Mouse (Mus musculus) midbrain, embryonic 11.5 days (tissue): ENCODE measurements around the gene Hyal2. TPM values are rescaled to one million over a fixed set of nuclear protein-coding genes. Genes with fewer than 3 reads are reported as not detected.
"Not testable (repeated sequence)": the region's sequence is repeated elsewhere in the genome, so short reads cannot be mapped to it uniquely, and the experiment has no call there.

ENCODE experiments used
- ATAC-seq: fragments of 200-750 bp; cut with Nextera tagmentation; 2 replicates; pipeline ENCODE4 v1.8.0; 2017; ENCODE audit warnings: moderate TSS enrichment, moderate library complexity; ENCODE audit not compliant: low FRiP score
- DNase-seq: peaks from one replicate; pipeline ENCODE4 v3.0.0; 2015; ENCODE audit warnings: low spot score; ENCODE audit errors: missing footprints
- H3K27ac ChIP-seq: fragments of 300-500 bp; sonication (generic); 2 replicates; pipeline ENCODE4 v1.5.1; 2014; ENCODE audit warnings: low read depth, low read length
- H3K27me3 ChIP-seq: fragments of 300-500 bp; sonication (generic); 2 replicates; pipeline ENCODE4 v1.6.1; 2014; ENCODE audit warnings: mild to moderate bottlenecking, low read length, moderate library complexity, mixed read lengths; ENCODE audit not compliant: control insufficient read depth, insufficient read depth
- H3K36me3 ChIP-seq: fragments of 300-500 bp; sonication (generic); 2 replicates; pipeline ENCODE4 v1.6.1; 2014; ENCODE audit warnings: mild to moderate bottlenecking, low read length, moderate library complexity, mixed read lengths; ENCODE audit not compliant: control insufficient read depth, insufficient read depth
- H3K4me1 ChIP-seq: fragments of 300-500 bp; sonication (generic); 2 replicates; pipeline ENCODE4 v1.6.1; 2014; ENCODE audit warnings: low read length; ENCODE audit not compliant: control insufficient read depth, insufficient read depth
- H3K4me2 ChIP-seq: fragments of 300-500 bp; sonication (generic); 2 replicates; pipeline ENCODE4 v1.6.1; 2014; ENCODE audit warnings: mild to moderate bottlenecking, moderate library complexity
- H3K4me3 ChIP-seq: fragments of 300-500 bp; sonication (generic); 2 replicates; pipeline ENCODE4 v1.5.1; 2014; ENCODE audit warnings: low read depth, low read length
- H3K9ac ChIP-seq: fragments of 300-500 bp; sonication (generic); 2 replicates; pipeline ENCODE4 v1.6.1; 2014; ENCODE audit warnings: low read length
- H3K9me3 ChIP-seq: fragments of 300-500 bp; sonication (generic); 2 replicates; pipeline ENCODE4 v1.6.1; 2016; ENCODE audit warnings: low read length; ENCODE audit not compliant: control insufficient read depth
- WGBS: fragments of 180-500 bp; shearing (Covaris S2); extraction: QIAGEN DNeasy Blood & Tissue Kit; methylation state at CpG from one replicate; pipeline ENCODE4 v1.1.7; 2014; 5-methylcytosine and 5-hydroxymethylcytosine counted together
- polyA plus RNA-seq: library from polyadenylated mRNA; unstranded; fragments of >200 nt; fragmentation: Nextera tagmentation; extraction: Ambion mirVana; gene quantifications from 2 replicates; pipeline ENCODE4 v1.2.1, GENCODE M21; 2014

Hyal2 gene
- polyA plus RNA-seq, 1 experiment from 2014 or later, result 132 TPM

GRCm38 (mm10) chr9:107571534-107572326 is 4.0 kb downstream of the Hyal2 start:
- ATAC-seq, result no peak
- 96% methylated on average over 22 of the region's 22 CpGs for WGBS
- Histone ChIP-seq H3K4me2 (no peak overlapping the region), H3K27ac (no peak overlapping the region), H3K27me3 (no peaks in the 10 kb centered on the region), H3K4me1 (peaks cover 37% of the 10 kb centered on the region), H3K4me3 (0 out of 2 replicates have a peak overlapping the region, but pooled peaks have one; percentile 0), H3K9ac (no peak overlapping the region), H3K9me3 (no peaks in the 10 kb centered on the region; the same call in 1 of the 2 replicates), H3K36me3 (peaks cover 24% of the 10 kb centered on the region)
- no peak for DNase-seq

- H3K4me1 ChIP-seq, result peaks cover 37% of the 10 kb centered on the region
- H3K4me3 ChIP-seq, result no peak overlapping the region
- H3K27me3 ChIP-seq, result no peaks in the 10 kb centered on the region
- no peak for DNase-seq
- H3K27ac ChIP-seq, result no peak overlapping the region
- no peak overlapping the region for H3K9ac ChIP-seq
- H3K36me3 ChIP-seq, result peaks cover 24% of the 10 kb centered on the region
- ATAC-seq, result no peak
- 94% methylated on average over 2 of the region's 2 CpGs for WGBS
- H3K4me2 ChIP-seq, result no peak overlapping the region
- no peaks in the 10 kb centered on the region; the same call in 1 of the 2 replicates for H3K9me3 ChIP-seq
Observed at GRCm38 (mm10) chr9:107572327-107572662, 4.5 kb downstream of the Hyal2 start.

DNA sequence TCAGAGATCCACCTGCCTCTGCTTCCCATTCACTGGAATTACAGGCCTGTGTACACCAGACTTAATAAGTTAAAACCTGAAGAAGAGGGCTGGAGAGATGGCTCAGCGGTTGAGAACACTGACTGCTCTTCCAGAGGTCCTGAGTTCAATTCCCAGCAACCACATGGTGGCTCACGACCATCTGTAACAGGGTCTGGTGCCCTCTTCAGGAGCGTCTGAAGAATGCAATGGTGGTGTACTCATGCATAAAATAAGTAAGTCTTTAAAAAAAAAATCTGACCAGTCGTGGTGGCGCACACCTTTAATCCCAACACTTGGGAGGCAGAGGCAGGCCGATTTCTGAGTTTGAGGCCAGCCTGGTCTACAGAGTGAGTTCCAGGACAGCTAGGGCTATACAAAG is 6.0 kb downstream of the Hyal2 start:
- not testable (repeated sequence) for H3K9me3 ChIP-seq, H3K4me3 ChIP-seq, H3K4me2 ChIP-seq, H3K27ac ChIP-seq, H3K27me3 ChIP-seq, DNase-seq, ATAC-seq, H3K9ac ChIP-seq
- Histone ChIP-seq H3K36me3 (peaks cover 24% of the 10 kb centered on the region), H3K4me1 (peaks cover 29% of the 10 kb centered on the region)
- WGBS, result 80% methylated on average over 6 of the region's 6 CpGs

DNA sequence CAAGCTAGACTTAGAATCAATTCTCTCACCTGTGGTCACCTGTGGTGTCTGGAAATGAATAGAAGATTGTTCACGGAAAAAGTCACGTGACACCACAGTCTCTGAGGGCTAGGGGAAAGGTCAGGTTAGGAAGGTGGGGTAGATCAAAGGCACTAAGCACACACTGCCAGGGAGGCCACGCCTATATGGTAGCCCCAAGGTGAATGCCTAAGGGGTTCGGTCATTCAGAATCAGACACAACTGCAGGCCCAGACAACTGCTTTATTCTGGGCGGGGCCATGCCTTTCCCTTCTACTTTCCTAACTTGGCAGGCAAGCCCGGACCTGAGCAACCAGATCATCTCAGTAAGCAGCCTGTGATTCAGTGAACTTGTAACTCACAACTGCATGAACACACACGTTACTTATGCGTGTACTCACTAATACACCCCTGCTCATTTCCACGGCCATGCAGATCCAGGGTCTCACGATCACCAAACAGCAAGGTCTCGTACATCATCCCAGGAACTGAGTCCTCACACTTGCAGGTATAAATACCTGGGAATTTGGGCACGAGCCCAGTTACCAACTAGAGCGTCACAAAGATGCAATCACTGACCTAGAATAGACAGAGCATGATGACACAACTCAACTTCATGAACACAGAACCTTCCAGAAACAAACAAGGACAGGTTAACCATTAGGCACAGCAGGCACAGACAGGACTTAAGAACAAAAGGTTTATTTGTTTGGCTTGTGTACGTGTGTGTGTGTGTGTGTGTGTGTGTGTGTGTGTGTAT is 8.0 kb downstream of the Hyal2 start:
- DNase-seq (no peak), ATAC-seq (no peak)
- no peak overlapping the region for H3K4me3 ChIP-seq
- no peak overlapping the region for H3K9ac ChIP-seq
- WGBS, result 88% methylated on average over 14 of the region's 14 CpGs
- no peak overlapping the region; the same call in 1 of the 2 replicates for H3K27ac ChIP-seq
- H3K27me3 ChIP-seq, result no peaks in the 10 kb centered on the region
- peaks cover 24% of the 10 kb centered on the region for H3K36me3 ChIP-seq
- no peak overlapping the region for H3K4me2 ChIP-seq
- no peaks in the 10 kb centered on the region; the same call in 1 of the 2 replicates for H3K9me3 ChIP-seq
- H3K4me1 ChIP-seq, result peaks cover 26% of the 10 kb centered on the region

DNA sequence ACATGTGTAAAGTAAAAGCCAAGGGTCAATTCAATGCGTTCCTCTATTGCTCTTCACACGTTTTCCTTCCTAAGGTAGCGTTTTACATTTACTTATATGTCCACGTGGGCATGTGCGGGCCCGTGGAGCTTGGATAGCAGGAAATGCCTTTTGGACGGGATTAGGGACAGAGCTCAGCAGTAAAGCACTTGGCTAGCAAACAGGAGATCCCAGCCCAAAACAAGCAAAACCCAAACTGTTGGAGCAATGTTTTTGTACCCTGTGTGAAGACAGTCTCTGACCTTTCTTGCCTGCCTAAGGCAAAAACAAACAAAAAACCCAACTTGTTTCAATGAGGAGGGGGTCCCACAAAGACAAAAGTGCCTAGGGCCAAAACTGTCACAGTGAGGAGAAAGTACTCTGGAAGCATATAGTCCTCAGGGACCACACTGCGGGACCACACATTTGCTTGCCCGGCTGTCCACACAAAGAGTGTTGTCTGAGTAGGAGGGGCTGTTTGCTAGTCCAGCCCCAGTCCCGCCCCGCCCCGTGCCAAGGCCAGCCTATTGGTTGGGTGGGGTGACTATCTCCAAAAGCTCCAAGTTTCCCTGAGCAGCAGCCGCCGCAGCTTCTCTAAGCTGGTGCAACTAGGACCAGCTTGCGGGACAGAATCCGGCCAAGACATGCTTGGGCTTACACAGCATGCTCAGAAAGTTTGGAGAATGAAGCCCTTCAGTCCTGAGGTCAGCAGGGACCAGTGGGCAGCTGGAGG is 8.8 kb downstream of the Hyal2 start, which contains the start of gene Hyal1:
TSS of gene Hyal1 (plus strand) at position 571 of the 751 bp plus-strand sequence.
- Histone ChIP-seq H3K9ac (peak within 1 kb of the TSS; percentile 36), H3K4me3 (peak within 1 kb of the TSS; percentile 33), H3K4me1 (peaks cover 26% of the 10 kb centered on the region), H3K4me2 (peak within 1 kb of the TSS; percentile 51), H3K36me3 (peaks cover 20% of the 10 kb centered on the region), H3K27ac (peak within 1 kb of the TSS; percentile 20), H3K27me3 (no peaks in the 10 kb centered on the region), H3K9me3 (no peaks in the 10 kb centered on the region; the same call in 1 of the 2 replicates)
- DNase-seq (peak; percentile 93), ATAC-seq (peak; percentile 83)
- WGBS, result 29% methylated on average over 16 of the region's 16 CpGs

- Histone ChIP-seq H3K9me3 (no peaks in the 10 kb centered on the region; the same call in 1 of the 2 replicates), H3K9ac (no peak overlapping the region), H3K4me3 (no peak overlapping the region), H3K36me3 (peaks cover 6% of the 10 kb centered on the region), H3K4me1 (peaks cover 24% of the 10 kb centered on the region), H3K27ac (no peak overlapping the region), H3K27me3 (no peaks in the 10 kb centered on the region), H3K4me2 (no peak overlapping the region)
- 92% methylated on average over 10 of the region's 10 CpGs for WGBS
- DNase-seq, result no peak
- ATAC-seq, result no peak
Observed at GRCm38 (mm10) chr9:107577871-107578270, 10.1 kb downstream of the Hyal2 start.

DNA sequence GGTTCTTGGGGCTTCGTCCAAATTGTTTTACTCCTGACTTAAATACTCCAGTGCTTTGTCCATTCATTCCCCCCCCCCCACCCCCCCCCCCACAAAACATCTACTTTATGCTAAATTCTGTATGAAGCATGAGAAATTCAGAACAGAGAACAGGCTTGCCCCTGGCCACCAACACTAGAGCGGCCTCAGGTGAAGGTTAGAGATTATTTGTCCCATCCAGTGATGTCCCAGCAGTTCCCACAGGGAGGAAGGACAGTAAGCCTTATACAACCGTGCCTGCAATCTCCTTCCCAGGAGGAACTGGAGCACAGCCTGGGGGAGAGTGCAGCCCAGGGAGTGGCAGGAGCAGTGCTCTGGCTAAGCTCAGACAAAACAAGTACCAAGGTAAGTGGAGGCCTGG is 10.8 kb downstream of the Hyal2 start, which contains the start of gene Naa80:
TSS of gene Naa80 (plus strand) at position 301 of the 400 bp plus-strand sequence.
- 85% methylated on average over 3 of the region's 3 CpGs for WGBS
- H3K4me3 ChIP-seq, result no peak within 1 kb of the TSS
- H3K4me1 ChIP-seq, result peaks cover 24% of the 10 kb centered on the region
- no peak within 1 kb of the TSS for H3K9ac ChIP-seq
- H3K27me3 ChIP-seq, result no peaks in the 10 kb centered on the region
- no peak within 1 kb of the TSS for H3K27ac ChIP-seq
- H3K9me3 ChIP-seq, result no peaks in the 10 kb centered on the region; the same call in 1 of the 2 replicates
- H3K4me2 ChIP-seq, result no peak within 1 kb of the TSS
- DNase-seq (no peak), ATAC-seq (no peak)
- H3K36me3 ChIP-seq, result no peaks in the 10 kb centered on the region

DNA sequence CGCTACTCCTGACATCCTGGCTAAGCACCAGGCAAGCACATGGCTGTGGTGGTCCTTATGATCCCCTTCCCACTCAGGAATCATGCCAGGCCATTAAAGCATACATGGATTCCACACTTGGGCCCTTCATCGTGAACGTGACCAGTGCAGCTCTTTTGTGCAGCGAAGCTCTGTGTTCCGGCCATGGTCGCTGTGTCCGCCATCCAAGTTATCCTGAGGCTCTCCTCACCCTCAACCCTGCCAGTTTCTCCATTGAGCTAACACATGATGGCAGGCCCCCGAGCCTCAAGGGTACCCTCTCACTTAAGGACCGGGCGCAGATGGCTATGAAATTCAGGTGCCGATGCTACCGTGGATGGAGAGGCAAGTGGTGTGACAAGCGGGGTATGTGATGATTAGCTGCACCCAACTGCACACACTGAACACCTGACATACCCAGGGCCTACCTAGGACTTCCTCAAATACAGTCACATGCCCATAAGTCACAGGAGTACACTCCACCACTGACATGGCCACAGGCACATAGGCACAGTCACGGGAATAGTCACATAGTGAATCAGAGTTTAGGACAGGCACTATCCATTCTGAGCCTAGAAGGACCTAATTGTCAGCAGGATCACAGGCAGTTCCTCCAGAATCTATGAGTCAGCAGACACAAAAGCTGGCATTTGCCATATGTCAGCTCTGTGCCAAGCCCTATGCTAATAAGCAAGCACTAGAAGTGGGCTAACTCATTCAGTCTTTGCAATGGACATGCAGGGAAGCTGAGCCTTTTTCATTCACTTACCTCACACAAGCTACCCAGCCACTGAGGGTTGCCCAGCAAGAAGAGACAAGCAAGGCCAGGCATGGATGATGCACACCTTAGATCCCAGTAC is 11.5 kb downstream of the Hyal2 start:
- WGBS, result 97% methylated on average over 14 of the region's 14 CpGs
- Histone ChIP-seq H3K9ac (no peak overlapping the region), H3K27ac (no peak overlapping the region), H3K4me1 (peaks cover 24% of the 10 kb centered on the region), H3K36me3 (no peaks in the 10 kb centered on the region), H3K27me3 (no peaks in the 10 kb centered on the region), H3K4me3 (no peak overlapping the region), H3K9me3 (no peaks in the 10 kb centered on the region), H3K4me2 (no peak overlapping the region)
- ATAC-seq, result no peak
- no peak for DNase-seq
